Mouse (Mus musculus) ES-Bruce4 (cell line): Measurements from ENCODE around the gene Tspo. TPM values are rescaled to one million over a fixed set of nuclear protein-coding genes. Genes with fewer than 3 reads are reported as not detected.

Experiments
- H3K27ac ChIP-seq: 2 replicates; pipeline ENCODE4 v1.5.1; 2012; ENCODE audit warnings: low read length, inconsistent platforms; ENCODE audit not compliant: insufficient read depth
- H3K27me3 ChIP-seq: 2 replicates; pipeline ENCODE4 v1.6.1; 2012; ENCODE audit warnings: mild to moderate bottlenecking, low read length, inconsistent platforms; ENCODE audit not compliant: control insufficient read depth, poor library complexity, insufficient read depth, severe bottlenecking
- H3K36me3 ChIP-seq: 2 replicates; pipeline ENCODE4 v1.6.1; 2012; ENCODE audit warnings: inconsistent platforms, mild to moderate bottlenecking, low read length, moderate library complexity; ENCODE audit not compliant: control insufficient read depth, poor library complexity, insufficient read depth, severe bottlenecking
- H3K4me1 ChIP-seq: one replicate; pipeline ENCODE4 v1.8.1; 2011; ENCODE audit warnings: low read length; ENCODE audit not compliant: control insufficient read depth, insufficient read depth
- H3K4me3 ChIP-seq: 2 replicates; pipeline ENCODE4 v1.5.1; 2011; ENCODE audit warnings: low read depth, mild to moderate bottlenecking, low read length
- H3K9ac ChIP-seq: 2 replicates; pipeline ENCODE4 v1.6.1; 2012; ENCODE audit warnings: low read depth, mild to moderate bottlenecking, inconsistent platforms; ENCODE audit not compliant: poor library complexity, severe bottlenecking
- H3K9me3 ChIP-seq: replicated peaks from 2 replicates; pipeline ENCODE4 v1.6.1; 2012; ENCODE audit warnings: mild to moderate bottlenecking, low read length, inconsistent platforms; ENCODE audit not compliant: control insufficient read depth, poor library complexity, insufficient read depth, severe bottlenecking
- CTCF ChIP-seq: IDR thresholded peaks from one replicate; pipeline ENCODE4 v1.8.1; 2011; ENCODE audit warnings: low read depth, low read length
- EP300 ChIP-seq: IDR thresholded peaks from 2 replicates; pipeline ENCODE4 v1.6.1; 2011; ENCODE audit warnings: low read depth, low read length; ENCODE audit not compliant: insufficient read depth
- POLR2A ChIP-seq: IDR thresholded peaks from one replicate; pipeline ENCODE4 v1.8.1; 2011; ENCODE audit warnings: low read length; ENCODE audit not compliant: insufficient read depth
- polyA plus RNA-seq: library from polyadenylated mRNA; stranded (reverse); fragments of >200 nt; gene quantifications from 2 replicates; pipeline ENCODE4 v1.2.4, GENCODE M21; 2011; ENCODE audit warnings: low read depth; ENCODE audit not compliant: missing spikeins, insufficient read depth, insufficient read length

Gene Tspo
- polyA plus RNA-seq, 1 experiment: 25.9 TPM

- no peaks in the 10 kb centered on the region for H3K9me3 ChIP-seq
These were observed 33.4 kb downstream of the Tspo start for GRCm38 (mm10) chr15:83596833-83597232.

GRCm38 (mm10) chr15:83601185-83601584, 37.8 kb downstream of the Tspo start:
- H3K9ac ChIP-seq: no peak overlapping the region
- no peak for TF ChIP-seq EP300
- no peak for TF ChIP-seq POLR2A
- no peak for TF ChIP-seq CTCF
- no peaks in the 10 kb centered on the region for H3K4me1 ChIP-seq
- no peaks in the 10 kb centered on the region for H3K27me3 ChIP-seq
- H3K9me3 ChIP-seq: no peaks in the 10 kb centered on the region
- no peaks in the 10 kb centered on the region for H3K36me3 ChIP-seq
- H3K27ac ChIP-seq: no peak overlapping the region
- H3K4me3 ChIP-seq: no peak overlapping the region

More at GRCm38 (mm10) chr15:83596833-83597232, 33.4 kb downstream of the Tspo start:
- H3K4me3 ChIP-seq: no peak overlapping the region
- no peak overlapping the region for H3K27ac ChIP-seq
- no peaks in the 10 kb centered on the region for H3K4me1 ChIP-seq
- TF ChIP-seq EP300: no peak
- no peak for TF ChIP-seq POLR2A
- no peak for TF ChIP-seq CTCF
- H3K27me3 ChIP-seq: no peaks in the 10 kb centered on the region
- no peak overlapping the region for H3K9ac ChIP-seq
- H3K36me3 ChIP-seq: no peaks in the 10 kb centered on the region

- Histone ChIP-seq H3K36me3 (no peaks in the 10 kb centered on the region), H3K9me3 (no peaks in the 10 kb centered on the region), H3K27ac (no peak overlapping the region), H3K27me3 (no peaks in the 10 kb centered on the region), H3K4me3 (no peak overlapping the region), H3K9ac (no peak overlapping the region), H3K4me1 (no peaks in the 10 kb centered on the region)
- TF ChIP-seq CTCF (no peak), POLR2A (no peak), EP300 (no peak)
These were observed 39.1 kb downstream of the Tspo start for GRCm38 (mm10) chr15:83602372-83603045.

- no peak overlapping the region for H3K9ac ChIP-seq
These were observed 39.6 kb downstream of the Tspo start for GRCm38 (mm10) chr15:83603046-83603396.

GRCm38 (mm10) chr15:83603426-83603825, 40.0 kb downstream of the Tspo start:
- Histone ChIP-seq H3K36me3 (no peaks in the 10 kb centered on the region), H3K4me1 (no peaks in the 10 kb centered on the region), H3K4me3 (no peak overlapping the region), H3K27me3 (no peaks in the 10 kb centered on the region), H3K9me3 (no peaks in the 10 kb centered on the region), H3K9ac (no peak overlapping the region), H3K27ac (no peak overlapping the region)
- no peak for TF ChIP-seq POLR2A
- no peak for TF ChIP-seq EP300
- TF ChIP-seq CTCF: no peak

More at GRCm38 (mm10) chr15:83603046-83603396, 39.6 kb downstream of the Tspo start:
- H3K36me3 ChIP-seq: no peaks in the 10 kb centered on the region
- no peak overlapping the region for H3K4me3 ChIP-seq
- TF ChIP-seq EP300: no peak
- peak; percentile 5 for TF ChIP-seq CTCF
- H3K4me1 ChIP-seq: no peaks in the 10 kb centered on the region
- H3K9me3 ChIP-seq: no peaks in the 10 kb centered on the region
- no peaks in the 10 kb centered on the region for H3K27me3 ChIP-seq
- H3K27ac ChIP-seq: no peak overlapping the region

- TF ChIP-seq EP300 (no peak), POLR2A (no peak), CTCF (no peak)
- Histone ChIP-seq H3K27me3 (no peaks in the 10 kb centered on the region), H3K27ac (no peak overlapping the region), H3K4me3 (no peak overlapping the region), H3K36me3 (no peaks in the 10 kb centered on the region), H3K9me3 (no peaks in the 10 kb centered on the region), H3K4me1 (no peaks in the 10 kb centered on the region), H3K9ac (no peak overlapping the region)
These were observed 42.8 kb downstream of the Tspo start for GRCm38 (mm10) chr15:83606216-83606615.
